Mouse (Mus musculus) megakaryocyte progenitor cell, adult 5-6 weeks (primary cell): Measurements from ENCODE around the gene Dlk2. TPM values are rescaled to one million over a fixed set of nuclear protein-coding genes. Genes with fewer than 3 reads are reported as not detected.

Source experiments
- ATAC-seq: replicated peaks from 2 replicates; pipeline ENCODE4 v1.8.0; 2016; ENCODE audit warnings: mild to moderate bottlenecking, moderate TSS enrichment, inconsistent platforms; ENCODE audit not compliant: poor library complexity
- total RNA-seq, 2 experiments: library from RNA; stranded (forward) in 1 of 2; stranded (reverse) in 1 of 2; fragments of 157-497, 149-512 nt in 1 of 2; fragments of 200-1000 nt in 1 of 2; gene quantifications; 2 replicates each; pipeline versions ENCODE4 v1.2.3 to v1.2.4; 2015 to 2017

The Dlk2 gene
- total RNA-seq, 2 experiments from 2014 or later, result not detected

DNA sequence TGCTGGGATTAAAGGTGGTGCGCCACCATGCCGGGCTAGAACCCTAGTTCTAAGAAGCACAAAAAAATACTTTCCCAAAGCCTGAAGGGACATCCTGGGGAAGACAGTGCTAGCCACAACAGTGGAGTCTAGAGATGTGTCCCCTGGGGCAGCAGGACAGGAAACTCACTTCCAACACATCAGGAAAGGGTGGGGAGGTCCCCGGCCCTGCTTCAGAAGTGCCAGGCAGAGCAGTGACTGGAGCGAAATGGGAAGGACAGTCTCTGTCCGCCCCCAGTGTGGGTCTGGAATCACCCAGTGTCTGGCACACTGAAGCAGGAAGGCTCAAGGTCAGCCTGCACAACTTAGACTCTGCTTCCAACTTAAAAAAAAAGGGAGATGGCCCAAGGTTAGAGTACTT, 24.5 kb upstream of the Dlk2 start:
- ATAC-seq, result no peak

DNA sequence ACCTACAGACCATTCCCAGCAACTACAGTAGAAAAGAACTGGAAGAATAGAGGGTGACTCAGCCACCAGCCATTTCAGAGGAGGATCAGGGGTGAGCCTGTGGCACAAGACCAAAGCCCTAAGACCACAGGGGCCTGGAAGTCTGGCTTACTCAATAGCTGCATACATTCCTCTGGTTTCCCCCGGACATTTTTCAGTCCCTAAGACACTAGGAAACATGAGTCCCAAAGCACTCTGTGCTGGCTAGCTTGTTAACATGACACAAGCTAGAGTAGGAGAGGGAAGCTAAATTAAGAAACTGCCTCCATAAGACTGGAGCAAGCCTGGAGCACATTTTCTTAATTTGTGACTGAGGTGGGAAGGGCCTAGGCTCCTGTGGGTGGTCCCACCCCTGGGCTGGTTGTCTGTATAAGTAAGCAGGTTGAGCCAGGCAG, 23.4 kb upstream of the Dlk2 start:
- ATAC-seq, result no peak

DNA sequence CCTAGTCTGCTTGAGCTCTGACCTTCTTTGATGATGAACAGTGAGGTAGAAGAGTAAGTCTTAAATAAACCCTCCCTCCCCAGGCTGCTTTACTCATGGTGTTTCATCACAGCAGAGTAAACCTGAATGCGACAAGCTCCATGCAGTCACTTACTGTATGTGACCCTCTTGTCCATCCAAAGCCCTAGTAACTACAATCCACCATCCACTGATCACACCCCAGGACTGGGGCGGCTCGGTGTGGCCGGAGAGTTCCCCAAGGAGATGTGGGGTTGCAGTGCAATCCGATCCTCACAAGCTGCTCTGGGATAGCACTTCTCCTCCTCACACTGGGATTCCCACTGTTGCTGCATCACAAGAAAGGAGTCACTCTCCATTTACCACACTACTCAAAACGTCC, 22.8 kb upstream of the Dlk2 start:
- ATAC-seq, result no peak

DNA sequence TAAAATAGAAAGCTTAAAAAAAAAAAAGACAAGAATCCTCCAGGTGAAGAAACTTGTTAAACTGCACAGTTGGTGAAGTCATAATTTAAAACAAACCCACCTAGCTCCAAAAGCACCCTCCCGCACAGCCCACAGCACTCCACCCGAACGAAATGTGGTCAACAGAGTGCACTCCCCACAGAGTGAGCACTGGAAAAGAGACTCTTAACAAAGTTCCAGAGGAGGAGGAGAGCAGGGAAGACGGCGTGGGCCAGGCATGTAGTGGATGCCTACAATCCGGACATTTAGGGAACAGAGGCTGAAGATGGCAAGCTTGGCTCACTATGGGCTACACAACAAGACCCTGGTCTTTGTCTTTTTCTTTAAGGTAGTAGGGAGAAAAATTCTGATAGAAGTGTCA, 22.2 kb upstream of the Dlk2 start:
- no peak for ATAC-seq

DNA sequence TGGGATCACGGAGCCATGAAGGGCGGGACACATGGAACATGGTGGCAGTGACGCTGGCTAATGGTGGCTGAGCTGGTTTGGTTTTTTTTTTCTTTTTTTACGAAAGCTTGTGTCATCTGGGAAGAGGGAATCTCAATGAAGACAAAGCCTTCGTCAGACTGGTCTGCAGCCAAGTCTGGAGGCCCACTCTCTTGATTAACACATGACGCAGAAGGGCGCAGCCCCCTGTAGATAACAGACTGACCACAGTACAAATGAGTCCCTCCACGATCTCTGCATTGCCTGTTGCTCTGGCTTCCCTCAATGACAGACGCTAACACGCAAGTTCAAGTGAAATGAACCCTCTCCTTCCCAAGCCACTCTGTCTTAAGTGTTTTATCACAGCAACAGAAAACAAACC, 21.7 kb upstream of the Dlk2 start:
- no peak for ATAC-seq

DNA sequence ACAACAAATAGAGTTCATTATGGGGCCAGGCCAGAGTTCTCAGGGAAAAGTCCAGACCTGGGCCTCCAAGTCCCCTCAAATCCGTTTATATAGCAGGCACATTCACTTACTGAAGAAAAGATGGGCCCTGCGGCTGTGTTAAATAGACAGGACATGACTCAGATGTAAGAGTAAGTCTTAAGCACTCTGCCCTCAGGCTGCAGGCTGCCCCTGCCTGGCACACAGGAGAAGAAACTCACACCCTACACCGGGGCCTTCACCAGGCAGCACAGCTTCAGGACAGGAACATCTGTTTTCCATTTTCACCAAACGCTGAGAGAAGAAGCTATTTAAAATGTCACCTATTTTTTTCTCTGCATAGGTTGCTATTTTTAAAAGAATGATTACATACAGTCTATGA, 19.6 kb upstream of the Dlk2 start:
- ATAC-seq, result no peak

DNA sequence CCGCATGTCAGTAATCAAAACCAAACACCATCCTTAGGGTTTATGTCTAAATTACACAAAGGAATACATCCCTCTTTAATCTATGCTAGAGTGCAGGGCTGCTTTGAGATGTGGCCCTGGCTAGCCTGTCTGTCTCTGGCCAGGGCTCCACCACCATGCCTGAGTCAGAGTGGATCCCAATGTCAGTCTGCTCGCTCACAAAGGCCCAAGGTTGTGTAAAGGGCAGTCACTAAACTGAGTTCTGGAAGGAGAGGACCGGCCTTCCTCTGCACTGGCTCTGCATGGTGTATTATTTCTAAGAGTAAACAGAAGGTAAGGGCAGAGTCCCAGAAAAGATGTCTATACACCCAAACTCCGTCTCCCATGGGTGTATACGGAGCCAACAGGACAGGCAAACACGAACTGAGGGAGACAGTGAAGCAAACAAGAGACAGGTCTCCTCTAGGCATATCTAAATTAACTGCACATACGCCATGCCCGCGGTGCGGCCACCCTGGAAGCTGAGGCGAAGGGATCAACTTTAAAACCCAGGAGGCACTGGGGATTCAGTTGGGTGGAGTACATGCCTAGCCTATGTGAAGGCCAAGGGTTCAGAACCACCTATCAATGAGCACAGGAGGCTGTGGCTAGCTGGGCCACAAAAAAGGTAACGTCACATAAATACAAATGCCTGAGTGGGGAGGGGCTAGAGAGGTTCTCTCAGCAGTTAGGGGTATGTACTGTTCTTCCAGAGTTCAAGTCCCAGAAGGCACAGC, 19.0 kb upstream of the Dlk2 start:
- ATAC-seq, result no peak

DNA sequence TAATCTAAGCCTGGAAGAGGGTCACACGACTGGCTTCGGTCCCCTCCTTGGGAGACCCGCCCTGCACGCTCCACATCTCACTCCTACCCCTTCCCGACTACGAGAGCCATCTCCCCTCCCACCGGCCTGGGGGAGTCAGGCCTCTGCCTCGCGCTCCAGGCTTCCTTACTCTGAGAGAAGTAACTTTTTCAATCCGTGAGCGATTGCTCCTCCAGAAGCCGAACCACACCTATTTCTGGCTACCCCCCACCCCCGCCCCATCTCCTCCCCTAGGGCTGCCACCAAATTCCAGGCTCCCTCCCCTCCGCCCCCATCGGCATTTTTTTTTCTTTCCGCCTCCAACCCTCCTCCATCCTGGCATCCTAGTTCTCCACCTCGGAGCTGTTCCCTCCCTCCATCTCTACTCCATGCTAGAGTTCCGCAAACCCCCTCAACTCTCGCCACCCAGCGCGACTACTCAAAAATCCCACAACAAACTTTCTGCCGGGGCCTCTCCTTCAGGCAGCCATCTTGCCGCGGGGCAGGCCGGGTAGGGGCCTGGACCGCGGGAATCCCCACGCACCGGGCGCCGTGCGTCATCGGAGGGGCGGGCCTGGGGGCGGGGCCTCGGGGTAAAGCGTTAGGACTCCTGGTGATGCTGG, 14.6 kb upstream of the Dlk2 start, which contains the start of gene Tjap1:
Gene Tjap1, minus strand, starts transcription at position 544 of the 641 bp plus-strand sequence.
- ATAC-seq, result peak; percentile 95

DNA sequence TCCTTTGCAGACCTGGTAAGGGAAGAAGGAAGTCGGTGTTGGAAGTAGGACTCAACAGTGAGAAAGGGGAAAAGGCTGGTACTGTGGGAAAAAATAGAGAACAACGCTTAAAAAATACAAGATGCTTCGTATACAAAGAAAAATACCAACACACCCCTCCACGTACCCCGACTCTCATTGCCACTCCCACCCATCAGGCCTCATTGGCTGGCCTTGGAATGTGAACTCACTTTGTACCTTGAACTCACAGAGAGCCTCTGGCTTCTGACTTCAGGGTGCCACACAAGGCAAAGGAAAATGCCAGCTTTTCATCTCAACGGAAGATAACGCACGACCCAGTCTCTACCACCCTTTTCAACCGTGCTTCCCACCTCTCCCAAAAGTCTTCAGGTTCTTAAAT, 14.1 kb upstream of the Dlk2 start:
- ATAC-seq, result no peak

DNA sequence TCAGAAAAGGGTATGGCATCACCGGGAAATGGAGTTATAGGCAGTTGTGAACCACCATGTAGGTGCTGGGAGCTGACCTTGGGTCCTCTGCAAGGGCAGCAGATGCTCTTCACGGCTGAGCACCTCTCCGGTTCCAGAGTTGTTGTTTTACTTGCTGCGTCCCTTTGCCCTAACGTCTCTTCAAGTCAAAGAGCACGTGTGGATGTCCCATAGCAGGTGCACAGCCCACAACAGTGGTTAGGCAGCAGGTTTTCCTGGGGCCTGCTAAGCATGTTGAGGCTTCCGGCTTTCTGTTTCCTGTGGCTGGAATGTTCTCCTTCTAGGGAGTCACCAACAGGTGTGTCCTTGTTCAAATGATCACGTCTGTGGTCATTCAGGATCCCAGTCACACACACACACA, 13.3 kb upstream of the Dlk2 start:
- ATAC-seq, result no peak

DNA sequence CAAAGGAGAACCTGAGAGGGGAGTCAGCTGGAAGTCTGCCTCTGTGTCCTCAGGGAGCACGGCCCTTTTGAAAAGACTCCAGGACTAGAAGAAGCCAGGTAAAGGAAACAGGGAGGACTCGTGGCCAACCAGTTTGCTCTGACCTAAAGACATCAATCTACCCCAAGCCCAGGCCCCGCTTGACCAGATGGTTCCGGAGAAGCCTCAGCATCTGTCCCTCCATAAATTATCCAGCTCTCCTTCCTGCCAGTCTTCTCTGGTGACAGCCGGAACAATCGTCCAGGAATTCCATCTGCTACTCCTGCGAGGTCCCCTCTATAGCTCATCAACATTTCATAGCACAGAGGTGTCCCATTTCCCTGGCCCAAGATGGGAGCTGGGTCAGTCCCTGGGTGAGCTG, 12.6 kb upstream of the Dlk2 start:
- no peak for ATAC-seq

DNA sequence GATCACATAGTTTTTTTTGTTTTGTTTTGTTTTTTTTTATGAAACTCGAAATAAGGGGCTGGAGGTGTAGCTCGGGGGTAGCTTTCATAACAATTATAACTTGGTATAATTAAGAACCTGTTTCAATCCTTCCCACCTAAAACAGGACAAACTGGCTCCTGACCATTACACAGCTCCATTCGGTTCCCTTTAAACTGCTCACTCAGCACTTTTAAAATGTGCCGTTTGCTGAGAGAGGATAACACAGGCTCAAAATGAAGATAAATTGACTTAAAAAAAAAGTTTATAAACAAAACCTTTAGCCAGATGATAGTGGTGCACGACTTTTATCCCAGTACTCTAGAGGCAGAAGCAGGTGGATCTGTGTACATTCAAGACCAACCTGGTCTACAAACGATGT, 11.8 kb upstream of the Dlk2 start:
- no peak for ATAC-seq

DNA sequence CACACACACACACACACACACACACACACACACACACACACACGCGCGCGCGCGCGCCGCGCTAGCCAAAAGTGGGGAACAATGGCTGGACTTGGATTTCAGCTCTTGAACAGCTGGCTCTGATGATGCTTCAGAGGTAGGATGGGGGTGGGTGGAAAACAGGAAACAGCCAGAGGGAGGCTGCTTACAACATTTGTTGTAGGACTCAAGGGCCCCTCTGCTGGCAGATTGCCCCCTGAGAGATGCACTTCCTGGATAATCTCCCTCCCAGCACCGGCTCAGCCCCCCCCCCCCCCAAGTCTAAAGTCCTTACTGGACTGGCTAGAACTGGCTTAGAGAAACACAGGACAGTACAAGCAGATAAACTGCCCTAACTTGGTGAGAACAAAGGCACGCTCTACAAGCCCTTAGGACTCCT, 9.5 kb upstream of the Dlk2 start:
- no peak for ATAC-seq

DNA sequence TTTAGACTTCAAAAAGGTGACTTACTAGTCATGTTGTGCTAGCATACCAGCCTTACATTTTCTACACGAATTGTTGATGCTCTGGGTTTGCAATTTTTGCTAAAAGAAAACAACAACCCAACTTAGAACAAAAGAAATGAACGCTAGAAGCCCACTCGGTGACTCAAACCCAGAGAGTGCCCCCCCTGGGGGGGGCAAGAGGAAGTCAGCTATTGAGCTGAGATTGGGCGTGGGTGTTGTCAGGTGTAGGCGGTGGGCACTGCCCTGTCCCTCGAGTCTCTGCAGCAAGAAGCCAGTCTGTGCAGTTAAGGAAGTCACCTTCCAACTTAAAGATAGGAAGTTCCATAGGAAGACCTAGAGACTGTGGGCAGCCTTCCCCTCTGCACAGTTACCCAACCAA, 620 bp upstream of the Dlk2 start:
- no peak for ATAC-seq

DNA sequence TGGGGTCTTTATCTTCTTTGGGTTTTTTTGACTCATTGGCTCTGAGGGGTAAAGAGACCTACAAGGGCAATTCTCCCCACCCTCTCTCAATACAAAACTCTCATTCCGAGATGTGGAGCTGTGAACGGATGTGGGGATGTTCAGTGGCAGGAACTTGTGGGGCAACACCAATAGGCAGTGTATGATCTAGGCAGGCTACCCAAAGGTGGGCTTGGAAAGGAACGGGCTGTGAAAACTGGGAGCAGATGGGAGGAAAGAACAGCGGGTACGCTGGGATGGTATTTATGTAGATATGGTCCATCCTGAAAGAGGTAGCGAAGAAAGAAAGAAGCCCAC, 225 bp upstream of the Dlk2 start:
- ATAC-seq, result no peak

DNA sequence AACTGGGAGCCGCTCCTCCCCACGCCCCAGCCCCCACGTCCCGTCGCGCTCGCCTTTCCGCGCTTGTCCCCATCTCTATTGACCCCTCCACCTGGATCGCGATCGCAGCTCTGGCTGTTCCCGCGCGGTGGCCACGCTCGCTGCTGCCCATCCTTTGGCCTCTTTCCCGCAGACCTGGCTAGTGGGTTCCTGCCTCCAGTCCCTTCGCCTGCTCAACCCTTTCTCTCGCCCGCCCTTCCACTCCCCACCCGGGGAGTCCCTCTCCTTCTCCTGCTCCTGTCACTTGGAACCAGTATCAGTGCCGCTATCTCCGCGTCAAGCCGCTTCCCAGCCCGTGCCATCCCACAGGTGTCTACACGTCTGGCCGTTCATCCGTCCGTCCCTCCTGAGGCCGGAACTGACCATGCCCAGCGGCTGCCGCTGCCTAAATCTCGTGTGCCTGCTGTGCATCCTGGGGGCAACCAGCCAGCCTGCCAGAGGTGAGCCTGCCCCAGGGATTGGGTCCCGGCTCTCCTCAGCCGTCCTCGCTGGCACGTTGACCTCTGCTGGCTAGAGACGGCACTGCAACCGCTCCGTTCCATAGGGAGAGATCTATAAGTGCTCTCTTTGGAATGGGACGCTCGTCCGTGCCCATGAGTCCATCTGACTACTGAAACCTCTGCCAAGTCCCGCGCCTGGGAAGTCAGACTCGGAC, 1.1 kb downstream of the Dlk2 start:
- peak; percentile 94 for ATAC-seq

DNA sequence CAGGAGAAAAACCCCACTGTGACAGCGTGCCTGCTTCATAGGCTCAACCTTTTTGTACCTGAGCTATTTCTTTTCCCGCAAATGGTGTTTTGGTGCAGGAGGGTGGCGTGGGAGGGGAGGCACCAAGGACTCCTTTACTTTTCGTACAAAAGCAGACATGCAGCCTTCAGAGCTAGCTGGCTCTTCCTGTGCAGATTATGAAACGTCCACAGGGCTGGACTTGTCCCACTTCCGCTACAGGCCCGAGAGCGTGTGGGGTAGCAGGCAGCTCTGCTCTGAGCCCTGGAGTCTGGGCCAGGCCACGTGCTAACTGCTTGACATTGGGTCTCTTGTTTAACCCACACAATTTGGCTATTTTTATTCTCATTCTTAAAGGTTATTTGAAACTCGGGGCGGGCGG, 4.7 kb downstream of the Dlk2 start:
- ATAC-seq, result no peak

DNA sequence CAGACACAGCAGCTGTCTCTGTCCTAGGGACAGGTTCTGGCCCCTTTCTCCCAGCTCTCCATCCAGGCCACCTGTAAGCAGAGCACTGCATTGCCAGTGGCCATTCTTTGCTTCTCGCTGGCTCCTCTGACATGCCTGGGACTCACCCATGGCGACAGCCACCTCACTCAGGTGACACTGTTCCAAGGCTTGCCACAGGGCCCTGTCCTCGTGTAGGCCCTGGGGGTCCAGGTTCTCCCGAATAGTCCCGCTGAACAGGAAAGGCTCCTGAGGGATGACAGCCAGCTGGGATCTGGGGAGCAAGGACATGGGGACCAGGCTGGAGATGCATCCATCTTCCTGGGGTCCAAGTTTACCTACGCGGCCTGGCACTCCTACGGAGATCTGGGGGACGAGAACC, 7.0 kb downstream of the Dlk2 start:
- no peak for ATAC-seq

DNA sequence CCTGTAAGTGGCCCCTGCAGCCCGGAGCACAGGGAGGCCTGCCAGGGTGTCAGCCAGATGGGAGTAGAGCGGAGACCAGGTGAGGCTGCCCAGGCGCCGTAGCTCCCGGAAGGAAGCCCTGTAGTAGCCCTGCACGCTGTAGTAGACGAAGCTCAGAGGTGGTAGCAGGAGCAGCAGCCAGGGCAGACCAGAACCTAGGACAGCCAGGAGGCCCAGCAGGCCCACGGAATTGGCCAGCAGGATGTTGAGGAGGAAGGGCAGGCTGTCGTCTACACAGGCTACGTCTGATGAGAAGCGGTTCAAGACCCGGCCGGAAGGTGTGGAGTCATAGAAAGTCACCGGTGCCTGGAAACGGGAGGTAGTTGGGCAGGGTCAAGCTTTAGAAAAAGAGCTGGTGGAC, 9.7 kb downstream of the Dlk2 start:
- ATAC-seq, result no peak

DNA sequence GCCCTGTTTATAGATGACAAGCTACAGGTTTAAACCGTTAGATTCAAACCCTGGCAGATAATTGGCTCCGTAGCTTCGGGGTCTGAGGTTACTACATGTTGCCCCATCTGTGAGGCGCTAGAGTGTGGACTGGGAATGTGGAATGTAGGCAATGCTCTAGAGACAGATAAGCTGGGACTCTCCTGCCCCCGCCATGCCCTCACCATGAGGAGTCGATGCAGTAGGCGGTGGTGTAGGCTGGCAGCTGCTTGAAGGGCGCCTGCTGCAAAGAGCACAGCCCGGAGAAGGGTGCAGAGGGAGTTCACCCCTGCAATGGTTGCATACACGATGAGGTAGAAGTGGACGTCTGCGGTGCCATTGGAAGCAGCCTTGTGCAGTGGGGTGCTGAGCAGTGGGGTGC, 12.6 kb downstream of the Dlk2 start:
- no peak for ATAC-seq

DNA sequence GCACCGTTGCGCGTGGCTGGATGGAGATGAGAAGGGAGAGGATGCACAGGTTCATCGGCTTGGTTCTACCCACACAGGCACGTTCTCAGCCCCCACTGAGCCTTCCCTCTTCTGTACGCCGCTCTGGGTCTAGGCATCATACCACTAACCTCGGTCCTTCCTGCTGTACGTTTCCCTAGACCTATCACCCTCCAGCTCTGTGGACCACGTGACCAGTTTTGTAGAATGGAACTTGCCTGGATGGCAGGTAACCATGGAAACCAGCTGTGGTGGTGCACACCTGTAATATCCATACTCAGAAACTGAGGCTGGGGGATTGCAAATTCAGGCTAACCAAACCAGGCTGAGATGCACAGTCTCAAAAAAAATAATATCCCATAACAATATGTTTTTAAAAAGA, 13.3 kb downstream of the Dlk2 start:
- ATAC-seq, result no peak

DNA sequence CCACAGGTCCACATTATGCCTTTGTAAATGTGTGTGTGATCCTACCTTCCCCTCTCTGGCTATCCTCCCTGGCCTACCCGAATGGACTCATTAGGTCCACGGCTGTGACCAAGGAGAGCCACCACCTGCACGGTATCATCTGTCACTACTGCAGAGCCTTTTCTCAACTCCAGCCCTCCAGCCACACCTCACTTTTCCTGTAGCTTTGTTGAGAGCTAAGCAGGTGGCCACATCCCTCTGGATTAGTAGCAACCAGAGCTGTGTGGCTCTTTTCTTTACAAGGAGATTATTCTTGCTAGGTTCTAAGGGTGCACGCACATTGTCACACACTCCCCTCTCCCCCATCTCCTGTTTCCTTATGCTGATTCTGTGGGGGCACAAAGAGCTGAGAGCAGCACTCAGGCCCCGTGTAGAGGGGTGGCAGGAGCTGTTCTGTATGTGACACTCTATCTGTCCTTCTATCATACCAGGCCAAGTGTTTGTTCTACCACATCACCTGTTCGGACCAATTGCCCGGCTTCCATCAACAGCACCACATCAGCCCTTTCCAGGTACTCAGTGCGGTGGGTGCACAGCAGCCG, 16.0 kb downstream of the Dlk2 start:
- ATAC-seq, result no peak
